Mouse (Mus musculus) megakaryocyte, embryonic 14.5 days (primary cell): Measurements from ENCODE around the gene Slc25a13. TPM values are rescaled to one million over a fixed set of nuclear protein-coding genes. Genes with fewer than 3 reads are reported as not detected.

Experiments
- H3K27me3 ChIP-seq: replicated peaks from 2 replicates; pipeline ENCODE3; 2012; ENCODE audit warnings: inconsistent platforms
- H3K36me3 ChIP-seq: replicated peaks from 2 replicates; pipeline ENCODE3; 2012; ENCODE audit warnings: low read length, inconsistent platforms, mixed read lengths
- H3K4me1 ChIP-seq: 2 replicates; pipeline ENCODE4 v1.6.1; 2012; ENCODE audit warnings: inconsistent platforms
- H3K4me3 ChIP-seq: replicated peaks from 2 replicates; pipeline ENCODE3; 2012; ENCODE audit warnings: moderate library complexity, mild to moderate bottlenecking, inconsistent platforms
- H3K9me3 ChIP-seq: 2 replicates; pipeline ENCODE4 v1.6.1; 2012; ENCODE audit warnings: inconsistent platforms
- FLI1 ChIP-seq: IDR thresholded peaks from 2 replicates; pipeline ENCODE4 v1.6.1; 2012; ENCODE audit warnings: low read length, inconsistent platforms, mixed read lengths
- GATA1 ChIP-seq: IDR thresholded peaks from 3 replicates; pipeline ENCODE4 v1.6.1; 2012; ENCODE audit warnings: mixed read lengths, low read length, inconsistent platforms, borderline replicate concordance
- polyA plus RNA-seq: library from polyadenylated mRNA; stranded (reverse); fragments of >175 nt; gene quantifications from 2 replicates; pipeline ENCODE4 v1.2.3, GENCODE M21; 2012; ENCODE audit warnings: low replicate concordance; ENCODE audit not compliant: insufficient read depth

Slc25a13 gene
- polyA plus RNA-seq, 1 experiment, result 0.17 TPM

DNA sequence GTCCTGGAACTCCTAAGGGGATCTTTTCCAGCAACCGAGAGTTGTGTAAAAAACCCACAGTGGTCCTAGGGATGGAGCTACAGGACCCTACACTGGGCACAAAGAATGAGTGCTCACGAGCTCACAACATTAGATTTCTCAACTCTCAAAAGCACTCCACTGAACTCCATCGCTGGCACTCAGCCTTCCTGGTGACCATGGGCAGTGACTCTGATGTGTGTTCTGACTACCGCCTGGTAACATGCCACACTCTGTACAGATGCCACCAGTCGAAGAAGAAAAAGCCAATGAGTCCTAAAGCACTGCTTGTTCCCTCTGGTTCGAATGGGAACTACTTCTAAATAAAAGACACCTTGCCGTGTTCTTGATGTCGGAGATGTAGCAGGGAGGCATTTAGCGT lies 111.4 kb downstream of the Slc25a13 start:
- no peak for TF ChIP-seq FLI1
- H3K4me3 ChIP-seq, result no peak overlapping the region
- H3K4me1 ChIP-seq, result peaks cover 26% of the 10 kb centered on the region
- no peaks in the 10 kb centered on the region for H3K9me3 ChIP-seq
- H3K27me3 ChIP-seq, result no peaks in the 10 kb centered on the region
- H3K36me3 ChIP-seq, result peaks cover 3% of the 10 kb centered on the region

DNA sequence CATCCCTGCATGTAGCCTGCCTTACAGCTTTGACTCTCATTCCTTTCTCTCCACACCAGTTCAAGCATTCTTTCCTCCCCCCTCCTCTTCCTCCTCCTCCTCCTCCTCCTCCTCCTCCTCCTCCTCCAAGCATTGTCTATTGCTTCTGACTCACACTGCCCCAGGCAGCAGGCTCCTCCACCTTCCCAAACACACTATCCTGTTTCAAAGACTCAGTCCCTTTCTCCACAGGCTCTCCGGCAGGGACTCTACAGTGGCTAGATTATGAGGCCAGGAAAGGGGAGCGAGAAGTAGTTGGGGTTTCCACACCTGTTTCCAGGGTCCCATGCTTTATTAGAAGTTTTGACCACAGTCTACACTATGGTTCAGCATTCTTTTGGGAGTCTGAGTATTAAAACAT lies 113.5 kb downstream of the Slc25a13 start:
- peaks cover 39% of the 10 kb centered on the region for H3K4me1 ChIP-seq
- no peaks in the 10 kb centered on the region for H3K36me3 ChIP-seq
- no peak overlapping the region for H3K4me3 ChIP-seq
- TF ChIP-seq GATA1 (no peak), FLI1 (no peak)
- no peaks in the 10 kb centered on the region for H3K9me3 ChIP-seq
- H3K27me3 ChIP-seq, result no peaks in the 10 kb centered on the region

DNA sequence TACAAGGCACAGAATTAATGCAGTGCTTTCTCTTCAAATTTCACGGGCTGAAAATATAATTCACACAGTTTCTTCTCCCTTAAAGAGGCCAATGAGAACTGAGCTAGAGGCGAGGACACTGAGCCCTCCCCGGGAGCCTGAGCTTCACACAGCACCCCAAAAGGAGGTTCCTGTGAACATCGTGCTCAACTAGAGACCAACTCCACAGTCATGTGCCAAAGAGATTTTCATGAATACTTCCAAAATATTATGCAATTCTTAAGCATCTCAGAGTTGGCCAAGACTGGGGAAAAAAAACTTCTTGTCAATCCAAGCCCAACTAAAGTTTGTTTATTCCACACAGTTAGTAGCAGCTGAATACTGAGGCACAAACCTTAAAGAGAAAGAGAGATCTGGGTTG lies 115.4 kb downstream of the Slc25a13 start:
- Histone ChIP-seq H3K36me3 (no peaks in the 10 kb centered on the region), H3K4me3 (no peak overlapping the region), H3K9me3 (no peaks in the 10 kb centered on the region), H3K27me3 (no peaks in the 10 kb centered on the region), H3K4me1 (peaks cover 39% of the 10 kb centered on the region)
- TF ChIP-seq GATA1 (no peak), FLI1 (no peak)

DNA sequence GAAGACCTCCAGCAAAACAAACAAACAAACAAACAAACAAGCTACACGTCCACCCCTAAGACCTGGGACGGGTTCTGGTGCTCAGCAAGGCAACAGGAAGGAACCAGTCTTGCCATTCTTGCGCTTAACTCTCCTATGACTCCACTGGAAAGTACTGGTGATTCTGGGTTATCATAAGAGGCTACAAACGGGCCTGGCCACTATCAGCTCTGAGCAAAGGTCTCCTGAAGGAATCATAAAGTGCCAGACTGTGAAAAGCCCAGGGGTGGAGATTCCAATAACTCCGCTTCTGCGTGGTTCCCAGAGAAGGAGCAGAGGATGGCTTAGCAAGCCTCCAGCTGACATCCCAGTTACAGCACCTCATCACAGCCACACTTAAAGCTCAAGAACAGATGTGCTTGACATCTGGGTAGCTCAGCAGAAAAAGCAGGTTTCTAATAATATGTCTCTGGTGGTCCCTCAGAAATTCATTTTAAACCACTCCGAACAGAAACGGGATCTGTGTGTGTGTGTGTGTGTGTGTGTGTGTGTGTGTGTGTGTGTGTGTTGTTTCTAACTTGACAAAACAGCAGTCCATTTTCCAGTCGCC lies 116.0 kb downstream of the Slc25a13 start:
- no peaks in the 10 kb centered on the region for H3K27me3 ChIP-seq
- TF ChIP-seq GATA1 (no peak), FLI1 (no peak)
- peaks cover 45% of the 10 kb centered on the region for H3K4me1 ChIP-seq
- H3K4me3 ChIP-seq, result no peak overlapping the region
- H3K9me3 ChIP-seq, result no peaks in the 10 kb centered on the region
- no peaks in the 10 kb centered on the region for H3K36me3 ChIP-seq

DNA sequence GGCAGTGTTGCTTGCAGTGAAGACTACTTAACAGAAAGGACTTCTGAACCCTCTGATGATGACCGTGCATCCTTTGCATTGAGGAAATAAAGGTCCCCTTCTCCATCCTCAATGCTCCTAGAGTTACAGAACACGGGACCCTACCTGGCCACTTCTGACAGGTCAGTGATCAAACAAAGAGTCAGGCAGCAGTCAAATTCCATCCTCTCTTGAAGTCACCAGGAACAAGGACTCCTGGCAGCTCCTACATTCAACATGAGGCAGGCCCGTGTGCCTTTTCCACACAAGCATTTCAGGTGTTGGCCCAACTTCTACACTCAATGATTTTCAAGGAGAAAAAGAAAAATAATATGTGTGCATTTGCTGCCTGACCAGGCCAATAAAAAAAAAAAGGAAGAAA lies 123.0 kb downstream of the Slc25a13 start:
- no peaks in the 10 kb centered on the region for H3K36me3 ChIP-seq
- no peak for TF ChIP-seq FLI1
- H3K4me3 ChIP-seq, result no peak overlapping the region
- peaks cover 69% of the 10 kb centered on the region for H3K4me1 ChIP-seq
- H3K27me3 ChIP-seq, result no peaks in the 10 kb centered on the region
- no peaks in the 10 kb centered on the region for H3K9me3 ChIP-seq

DNA sequence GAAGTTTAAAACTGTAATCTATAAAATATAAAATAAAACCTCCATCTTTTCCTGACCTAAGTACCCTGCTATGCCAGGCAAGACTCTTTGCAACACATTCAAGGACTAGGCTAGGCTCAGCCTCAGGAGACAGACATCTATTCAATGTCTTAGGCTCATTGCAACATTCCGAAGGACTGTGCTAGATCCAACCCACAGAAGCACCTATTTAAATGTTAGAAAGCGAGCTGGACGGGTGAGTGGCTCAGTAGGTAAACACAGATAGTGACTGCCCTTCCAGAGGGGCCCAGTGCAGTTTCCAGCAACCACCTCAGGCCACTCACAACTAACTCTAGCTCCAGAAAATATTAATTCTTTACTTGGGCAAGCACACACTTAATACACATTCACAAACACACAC lies 123.5 kb downstream of the Slc25a13 start:
- TF ChIP-seq FLI1 (no peak), GATA1 (no peak)
- no peaks in the 10 kb centered on the region for H3K27me3 ChIP-seq
- peaks cover 69% of the 10 kb centered on the region for H3K4me1 ChIP-seq
- H3K36me3 ChIP-seq, result no peaks in the 10 kb centered on the region
- H3K4me3 ChIP-seq, result no peak overlapping the region
- no peaks in the 10 kb centered on the region for H3K9me3 ChIP-seq

DNA sequence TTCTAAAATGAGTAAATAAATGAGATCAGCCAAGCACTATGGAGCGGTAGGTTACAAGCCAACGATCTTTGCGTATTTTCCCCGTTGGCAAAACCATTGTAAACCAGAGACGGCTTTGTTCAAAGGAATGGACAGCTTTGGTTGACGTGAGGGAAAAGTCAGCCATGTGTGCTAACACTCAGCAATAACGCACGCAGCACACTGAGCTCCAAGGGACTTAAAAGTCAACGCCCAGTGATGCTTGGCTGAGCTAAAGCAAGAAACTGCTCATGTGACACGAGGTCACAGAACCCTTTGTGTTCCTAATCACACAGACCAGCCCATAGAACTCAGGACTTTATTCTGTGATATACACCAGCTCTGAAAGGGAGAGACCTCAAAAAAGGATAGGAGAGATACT lies 124.5 kb downstream of the Slc25a13 start:
- H3K4me1 ChIP-seq, result peaks cover 79% of the 10 kb centered on the region
- TF ChIP-seq FLI1 (no peak), GATA1 (no peak)
- H3K27me3 ChIP-seq, result no peaks in the 10 kb centered on the region
- H3K4me3 ChIP-seq, result no peak overlapping the region
- no peaks in the 10 kb centered on the region for H3K9me3 ChIP-seq
- no peaks in the 10 kb centered on the region for H3K36me3 ChIP-seq

DNA sequence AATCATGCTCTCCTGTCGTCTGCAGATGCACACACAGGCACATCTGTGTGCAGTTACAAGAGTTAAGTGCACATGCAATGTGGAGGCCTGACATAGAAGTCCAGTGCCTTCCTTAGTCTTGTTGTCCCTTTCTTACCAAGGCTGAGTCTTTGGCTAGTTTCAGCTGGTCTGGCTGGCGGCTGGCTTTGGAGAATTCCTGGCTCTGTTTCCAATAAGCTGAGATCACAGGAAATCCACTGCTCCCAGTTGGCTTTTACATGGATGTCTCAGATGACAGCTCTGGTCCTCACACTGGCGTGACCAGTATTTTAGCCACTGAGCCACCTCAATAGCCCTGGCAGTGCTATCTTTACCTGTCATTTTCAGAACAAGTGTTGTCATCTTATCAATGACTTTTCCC lies 126.0 kb downstream of the Slc25a13 start:
- Histone ChIP-seq H3K27me3 (no peaks in the 10 kb centered on the region), H3K36me3 (no peaks in the 10 kb centered on the region), H3K9me3 (no peaks in the 10 kb centered on the region), H3K4me3 (no peak overlapping the region), H3K4me1 (peaks cover 79% of the 10 kb centered on the region)
- TF ChIP-seq GATA1 (no peak), FLI1 (no peak)

DNA sequence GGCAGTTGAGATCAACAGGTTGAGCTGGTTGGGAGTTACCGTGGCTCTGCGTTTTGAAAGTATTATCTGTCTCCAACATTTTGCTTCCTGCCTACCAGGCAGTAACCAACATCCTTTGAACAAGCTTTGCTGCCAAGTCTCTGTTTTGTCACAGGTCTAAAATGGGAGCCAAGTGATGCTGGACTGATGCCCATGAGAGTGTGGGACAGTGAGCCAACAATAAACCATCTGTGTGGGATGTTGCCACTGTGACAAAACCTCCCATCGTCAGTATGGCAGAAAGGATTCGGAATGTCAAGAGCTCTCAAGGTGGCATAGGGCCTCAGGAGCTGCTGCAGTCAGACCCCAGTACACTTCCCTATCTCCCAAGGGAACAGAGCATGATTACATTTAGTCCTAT lies 128.8 kb downstream of the Slc25a13 start:
- H3K27me3 ChIP-seq, result no peaks in the 10 kb centered on the region
- no peaks in the 10 kb centered on the region for H3K9me3 ChIP-seq
- peaks cover 4% of the 10 kb centered on the region for H3K36me3 ChIP-seq
- TF ChIP-seq FLI1 (no peak), GATA1 (no peak)
- H3K4me1 ChIP-seq, result peaks cover 77% of the 10 kb centered on the region
- no peak overlapping the region for H3K4me3 ChIP-seq

DNA sequence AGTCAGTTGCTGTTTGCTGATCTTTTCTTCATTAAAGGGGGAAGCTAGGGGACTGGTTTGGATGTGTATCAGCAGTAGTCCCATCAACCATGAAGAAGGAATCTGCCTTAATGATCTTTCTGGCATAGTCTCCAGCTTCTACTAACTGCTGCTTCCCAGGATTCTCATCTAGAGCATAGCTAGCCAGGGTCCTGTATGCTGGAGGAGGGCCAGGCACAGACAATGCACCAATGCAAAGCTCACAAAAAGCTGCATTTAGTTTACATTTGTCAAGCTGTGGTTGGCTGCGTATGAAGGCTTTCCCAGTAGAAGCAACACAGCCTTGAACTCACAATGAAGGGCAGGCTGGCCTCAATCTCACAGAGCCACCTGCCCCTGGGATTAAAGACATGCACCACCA lies 136.5 kb downstream of the Slc25a13 start:
- H3K27me3 ChIP-seq, result no peaks in the 10 kb centered on the region
- H3K9me3 ChIP-seq, result no peaks in the 10 kb centered on the region
- TF ChIP-seq GATA1 (no peak), FLI1 (no peak)
- peaks cover 71% of the 10 kb centered on the region for H3K4me1 ChIP-seq
- peaks cover 4% of the 10 kb centered on the region for H3K36me3 ChIP-seq
- H3K4me3 ChIP-seq, result no peak overlapping the region

DNA sequence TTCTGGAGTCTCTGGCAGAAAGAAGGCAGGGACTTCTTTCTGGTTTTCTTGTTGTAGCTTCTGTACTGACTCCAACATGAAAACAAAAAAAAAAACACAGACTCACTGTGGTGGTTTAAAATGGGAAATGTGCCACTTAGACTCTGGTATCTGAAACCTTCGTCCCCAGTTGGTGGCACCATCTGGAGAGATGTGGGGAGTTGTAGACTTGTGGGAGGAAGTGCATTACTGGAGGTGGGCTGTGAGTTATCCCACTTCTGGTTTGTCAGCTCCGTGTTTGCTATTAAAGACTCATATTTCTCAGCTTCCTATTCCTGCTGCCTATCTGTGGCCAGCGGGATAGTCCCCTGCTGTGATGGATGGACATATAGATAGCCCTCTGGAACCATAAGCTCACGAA lies 139.7 kb downstream of the Slc25a13 start:
- H3K4me3 ChIP-seq, result no peak overlapping the region
- TF ChIP-seq FLI1 (no peak), GATA1 (no peak)
- H3K4me1 ChIP-seq, result peaks cover 55% of the 10 kb centered on the region
- no peaks in the 10 kb centered on the region for H3K36me3 ChIP-seq
- H3K9me3 ChIP-seq, result no peaks in the 10 kb centered on the region
- H3K27me3 ChIP-seq, result no peaks in the 10 kb centered on the region
